Mouse (Mus musculus): ENCODE results near the gene Afdn. TPM values are rescaled to one million over a fixed set of nuclear protein-coding genes. Genes with fewer than 3 reads are reported as not detected.

Gene Afdn
- polyA plus RNA-seq, 1 experiment from 2014 or later: 79.9 TPM

DNA sequence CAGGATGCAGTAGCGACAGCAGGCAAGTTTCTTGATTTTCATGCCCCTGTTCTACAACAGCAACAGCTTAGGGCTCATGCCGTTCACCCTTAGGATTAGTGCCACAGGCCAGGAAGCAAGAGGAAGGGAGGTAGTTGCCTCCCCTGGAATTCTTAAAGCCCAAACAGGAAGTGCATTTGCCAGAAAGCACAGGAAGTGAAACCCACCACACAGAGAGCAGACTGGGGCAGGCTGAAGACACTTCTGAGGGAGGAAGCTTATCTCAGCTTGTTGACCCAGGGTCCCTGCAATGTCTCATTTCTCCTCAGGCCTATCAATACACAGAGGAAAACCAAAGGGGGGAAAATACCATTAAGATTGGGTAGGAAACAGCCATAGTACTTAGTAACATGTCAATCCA is 19.5 kb upstream of the Afdn start:
- H3K4me1 ChIP-seq: peaks cover 48% of the 10 kb centered on the region
- no peak overlapping the region for H3K9ac ChIP-seq
- no peak for ATAC-seq (ENCODE audit: insufficient number of reproducible peaks, low FRiP score, low TSS enrichment, low read depth)
- H3K4me2 ChIP-seq: no peak overlapping the region
- no peaks in the 10 kb centered on the region for H3K9me3 ChIP-seq
- H3K36me3 ChIP-seq: no peaks in the 10 kb centered on the region
- no peak overlapping the region for H3K27ac ChIP-seq
- no peaks in the 10 kb centered on the region for H3K27me3 ChIP-seq
- 16% methylated on average over 2 of the region's 2 CpGs for WGBS
- no peak overlapping the region for H3K4me3 ChIP-seq

DNA sequence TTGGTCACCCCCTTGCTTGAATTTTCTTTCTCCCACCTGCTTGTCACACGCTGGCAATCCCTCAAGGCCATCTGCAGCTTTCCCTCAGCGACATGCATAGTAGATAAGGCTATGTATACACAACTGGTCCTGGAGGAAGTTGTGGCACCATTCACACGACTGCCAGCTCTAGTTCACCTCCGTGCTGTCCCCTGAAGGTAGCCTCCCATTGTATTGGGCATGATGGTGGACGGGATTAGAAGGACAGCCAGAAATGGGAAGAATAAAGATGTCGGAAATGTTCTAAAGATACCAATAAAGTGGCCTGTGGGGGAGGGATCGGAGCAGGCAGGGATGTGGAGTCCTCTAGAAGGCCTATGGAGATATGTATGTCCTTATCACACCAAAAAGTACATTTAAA is 18.7 kb upstream of the Afdn start:
- Histone ChIP-seq H3K27me3 (no peaks in the 10 kb centered on the region), H3K4me1 (peaks cover 50% of the 10 kb centered on the region), H3K4me2 (no peak overlapping the region), H3K9me3 (no peaks in the 10 kb centered on the region), H3K9ac (no peak overlapping the region), H3K4me3 (no peak overlapping the region), H3K36me3 (no peaks in the 10 kb centered on the region), H3K27ac (no peak overlapping the region)
- ATAC-seq (ENCODE audit: insufficient number of reproducible peaks, low FRiP score, low TSS enrichment, low read depth): no peak
- 80% methylated on average over 7 of the region's 7 CpGs for WGBS

DNA sequence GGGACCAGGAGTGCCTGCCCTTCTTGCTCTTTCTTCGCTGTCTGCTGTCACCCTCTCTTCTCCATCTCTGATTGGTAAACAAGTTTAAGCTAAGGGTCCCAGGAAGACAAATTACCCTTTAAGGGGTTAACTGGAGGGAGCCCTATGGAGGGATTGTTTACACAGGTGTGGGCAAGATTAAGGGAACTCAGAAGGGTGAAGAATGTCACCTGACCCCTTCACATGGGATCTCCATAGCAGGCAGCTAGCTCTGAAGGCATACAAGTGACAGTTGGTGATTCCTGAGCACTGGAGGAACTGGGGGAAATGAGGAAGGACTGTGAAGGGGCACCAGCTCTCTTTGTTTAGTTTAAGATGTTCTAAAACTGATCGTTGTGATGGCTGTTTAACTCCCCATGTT is 18.0 kb upstream of the Afdn start:
- H3K9me3 ChIP-seq: no peaks in the 10 kb centered on the region
- no peak overlapping the region for H3K9ac ChIP-seq
- no peak for ATAC-seq (ENCODE audit: insufficient number of reproducible peaks, low FRiP score, low TSS enrichment, low read depth)
- H3K4me3 ChIP-seq: no peak overlapping the region
- H3K4me1 ChIP-seq: peaks cover 48% of the 10 kb centered on the region
- 51% methylated on average over 2 of the region's 2 CpGs for WGBS
- no peak overlapping the region for H3K4me2 ChIP-seq
- H3K27me3 ChIP-seq: no peaks in the 10 kb centered on the region
- no peak overlapping the region for H3K27ac ChIP-seq
- no peaks in the 10 kb centered on the region for H3K36me3 ChIP-seq

- H3K36me3 ChIP-seq: no peaks in the 10 kb centered on the region
- no peak overlapping the region for H3K4me3 ChIP-seq
- peaks cover 45% of the 10 kb centered on the region for H3K4me1 ChIP-seq
- WGBS: 41% methylated on average over 7 of the region's 7 CpGs
- ATAC-seq (ENCODE audit: insufficient number of reproducible peaks, low FRiP score, low TSS enrichment, low read depth): no peak
- H3K9ac ChIP-seq: 0 out of 2 replicates have a peak overlapping the region, but pooled peaks have one; percentile 20
- 0 out of 2 replicates have a peak overlapping the region, but pooled peaks have one; percentile 6 for H3K4me2 ChIP-seq
- no peaks in the 10 kb centered on the region for H3K27me3 ChIP-seq
- H3K9me3 ChIP-seq: no peaks in the 10 kb centered on the region
- peak overlapping the region; percentile 79 for H3K27ac ChIP-seq
These were observed 17.2 kb upstream of the Afdn start for GRCm38 (mm10) chr17:13742941-13743708.

GRCm38 (mm10) chr17:13743709-13744079 is 16.6 kb upstream of the Afdn start:
- peak overlapping the region; percentile 79 for H3K27ac ChIP-seq
- peak overlapping the region; percentile 6; the same call in 1 of the 2 replicates for H3K4me2 ChIP-seq
- no peaks in the 10 kb centered on the region for H3K36me3 ChIP-seq
- ATAC-seq (ENCODE audit: insufficient number of reproducible peaks, low FRiP score, low TSS enrichment, low read depth): 0 out of 2 replicates have a peak, but pooled peaks have one; percentile 56
- no peak overlapping the region for H3K4me3 ChIP-seq
- H3K9ac ChIP-seq: 0 out of 2 replicates have a peak overlapping the region, but pooled peaks have one; percentile 20
- H3K4me1 ChIP-seq: peaks cover 45% of the 10 kb centered on the region
- no peaks in the 10 kb centered on the region for H3K9me3 ChIP-seq
- 23% methylated on average over 5 of the region's 5 CpGs for WGBS
- no peaks in the 10 kb centered on the region for H3K27me3 ChIP-seq

DNA sequence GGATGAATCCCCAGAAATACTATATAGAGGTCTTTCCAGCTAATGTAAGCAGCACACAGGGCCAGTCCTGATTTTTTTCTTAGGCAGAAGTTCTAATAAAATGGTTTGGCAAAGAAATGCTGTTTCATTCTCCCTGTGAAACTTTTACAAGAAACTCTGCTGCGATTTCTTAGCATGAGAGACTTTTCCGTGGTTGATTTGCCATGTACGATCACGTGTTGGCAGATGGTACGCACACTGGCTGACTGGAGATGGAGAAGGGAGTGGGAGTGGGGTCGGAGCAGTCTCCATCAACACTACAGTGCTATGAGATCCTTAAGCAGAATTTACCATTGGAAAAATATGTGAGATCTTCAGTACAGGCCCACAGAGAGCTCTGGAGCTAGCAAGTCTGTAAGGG is 16.1 kb upstream of the Afdn start:
- Histone ChIP-seq H3K9ac (no peak overlapping the region), H3K27ac (peak overlapping the region; percentile 79)

GRCm38 (mm10) chr17:13744824-13745223 is 15.5 kb upstream of the Afdn start:
- Histone ChIP-seq H3K9ac (no peak overlapping the region), H3K36me3 (no peaks in the 10 kb centered on the region), H3K4me2 (no peak overlapping the region), H3K27me3 (no peaks in the 10 kb centered on the region), H3K9me3 (no peaks in the 10 kb centered on the region), H3K4me1 (peaks cover 45% of the 10 kb centered on the region), H3K4me3 (no peak overlapping the region), H3K27ac (peak overlapping the region; percentile 79; the same call in 1 of the 2 replicates)
- 0 out of 2 replicates have a peak, but pooled peaks have one; percentile 22 for ATAC-seq (ENCODE audit: insufficient number of reproducible peaks, low FRiP score, low TSS enrichment, low read depth)
- WGBS: 22% methylated on average over 4 of the region's 4 CpGs

More for the DNA sequence above, 16.1 kb upstream of the Afdn start:
- H3K4me1 ChIP-seq: peaks cover 45% of the 10 kb centered on the region
- no peak overlapping the region for H3K4me3 ChIP-seq
- H3K36me3 ChIP-seq: no peaks in the 10 kb centered on the region
- H3K9me3 ChIP-seq: no peaks in the 10 kb centered on the region
- 31% methylated on average over 6 of the region's 6 CpGs for WGBS
- ATAC-seq (ENCODE audit: insufficient number of reproducible peaks, low FRiP score, low TSS enrichment, low read depth): no peak
- H3K4me2 ChIP-seq: peak overlapping the region; percentile 6; the same call in 1 of the 2 replicates
- no peaks in the 10 kb centered on the region for H3K27me3 ChIP-seq

GRCm38 (mm10) chr17:13745373-13745772 is 15.0 kb upstream of the Afdn start:
- Histone ChIP-seq H3K36me3 (no peaks in the 10 kb centered on the region), H3K4me3 (no peak overlapping the region), H3K9ac (no peak overlapping the region), H3K27ac (no peak overlapping the region), H3K27me3 (no peaks in the 10 kb centered on the region), H3K9me3 (no peaks in the 10 kb centered on the region), H3K4me2 (no peak overlapping the region), H3K4me1 (peaks cover 45% of the 10 kb centered on the region)
- ATAC-seq (ENCODE audit: insufficient number of reproducible peaks, low FRiP score, low TSS enrichment, low read depth): no peak
- WGBS: 40% methylated on average over 2 of the region's 2 CpGs

- Histone ChIP-seq H3K27me3 (no peaks in the 10 kb centered on the region), H3K27ac (no peak overlapping the region), H3K36me3 (no peaks in the 10 kb centered on the region), H3K9ac (no peak overlapping the region), H3K4me1 (peaks cover 37% of the 10 kb centered on the region), H3K4me2 (no peak overlapping the region), H3K4me3 (no peak overlapping the region), H3K9me3 (no peaks in the 10 kb centered on the region)
- WGBS: 79% methylated on average over 6 of the region's 6 CpGs
- ATAC-seq (ENCODE audit: insufficient number of reproducible peaks, low FRiP score, low TSS enrichment, low read depth): no peak
These were observed 14.0 kb upstream of the Afdn start for GRCm38 (mm10) chr17:13746330-13746729.

GRCm38 (mm10) chr17:13747681-13748080 is 12.7 kb upstream of the Afdn start:
- WGBS: 86% methylated on average over 9 of the region's 9 CpGs
- no peak overlapping the region for H3K27ac ChIP-seq
- H3K4me2 ChIP-seq: no peak overlapping the region
- no peaks in the 10 kb centered on the region for H3K36me3 ChIP-seq
- H3K27me3 ChIP-seq: no peaks in the 10 kb centered on the region
- no peak overlapping the region for H3K9ac ChIP-seq
- H3K4me3 ChIP-seq: no peak overlapping the region
- ATAC-seq (ENCODE audit: insufficient number of reproducible peaks, low FRiP score, low TSS enrichment, low read depth): no peak
- peaks cover 30% of the 10 kb centered on the region for H3K4me1 ChIP-seq
- no peaks in the 10 kb centered on the region for H3K9me3 ChIP-seq

GRCm38 (mm10) chr17:13749027-13749426 is 11.3 kb upstream of the Afdn start:
- H3K27ac ChIP-seq: no peak overlapping the region
- H3K36me3 ChIP-seq: no peaks in the 10 kb centered on the region
- H3K4me2 ChIP-seq: no peak overlapping the region
- H3K4me1 ChIP-seq: peaks cover 18% of the 10 kb centered on the region
- 82% methylated on average over 4 of the region's 4 CpGs for WGBS
- H3K9me3 ChIP-seq: no peaks in the 10 kb centered on the region
- H3K27me3 ChIP-seq: no peaks in the 10 kb centered on the region
- no peak for ATAC-seq (ENCODE audit: insufficient number of reproducible peaks, low FRiP score, low TSS enrichment, low read depth)
- H3K4me3 ChIP-seq: no peak overlapping the region
- no peak overlapping the region for H3K9ac ChIP-seq

DNA sequence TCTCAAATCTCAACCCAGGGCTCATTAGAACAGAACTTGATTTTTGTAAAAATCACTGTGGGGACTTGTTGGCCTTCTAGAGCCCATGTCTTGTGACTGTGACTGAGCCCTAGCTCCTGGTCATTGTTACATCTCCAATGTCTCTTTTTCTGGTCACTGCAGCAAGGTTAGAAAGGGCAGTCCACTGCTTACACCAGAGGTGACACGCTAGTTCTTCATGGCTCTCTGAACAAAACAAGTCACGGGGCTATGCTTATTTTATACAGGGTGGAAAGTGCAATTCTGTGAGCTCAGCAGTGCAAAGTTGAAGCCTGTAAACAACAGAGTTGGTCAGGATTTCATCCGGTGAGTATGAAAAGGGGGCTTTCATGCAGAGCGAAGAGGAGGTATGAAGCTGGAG is 6.4 kb upstream of the Afdn start:
- H3K27me3 ChIP-seq: no peaks in the 10 kb centered on the region
- WGBS: 68% methylated on average over 4 of the region's 4 CpGs
- H3K9me3 ChIP-seq: no peaks in the 10 kb centered on the region
- no peaks in the 10 kb centered on the region for H3K36me3 ChIP-seq
- peaks cover 3% of the 10 kb centered on the region; the same call in 1 of the 2 replicates for H3K4me1 ChIP-seq
- no peak overlapping the region for H3K27ac ChIP-seq
- no peak overlapping the region for H3K4me2 ChIP-seq
- no peak overlapping the region for H3K9ac ChIP-seq
- no peak for ATAC-seq (ENCODE audit: insufficient number of reproducible peaks, low FRiP score, low TSS enrichment, low read depth)
- no peak overlapping the region for H3K4me3 ChIP-seq

Measured in limb, embryonic 15.5 days (tissue).